Mouse (Mus musculus) thymus, postnatal 25 days (tissue): ENCODE measurements around the gene Epb41l2.

Source experiments
- DNase-seq: peaks from one replicate; pipeline ENCODE4 v3.0.0; 2022

Epb41l2 gene

DNA sequence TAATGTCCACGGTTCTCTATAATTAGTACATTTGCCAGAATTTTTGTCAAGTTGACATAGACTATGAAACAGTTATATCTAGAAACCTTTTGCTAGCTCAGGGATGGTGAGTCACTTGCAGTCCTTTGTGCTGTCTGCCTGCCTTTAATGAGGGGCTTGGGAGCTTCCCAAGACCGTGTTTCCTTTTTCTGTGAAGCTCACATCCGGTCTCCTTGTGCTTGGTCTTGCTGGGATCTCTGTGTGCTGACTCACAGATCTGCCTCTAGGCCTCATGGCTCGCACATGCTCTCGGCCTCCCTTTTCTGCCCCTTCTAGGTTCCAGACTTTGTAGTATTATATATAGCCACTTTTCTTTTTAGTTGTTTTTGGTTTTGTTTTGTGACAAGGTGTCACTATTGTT is 160.8 kb downstream of the Epb41l2 start:
- no peak for DNase-seq

DNA sequence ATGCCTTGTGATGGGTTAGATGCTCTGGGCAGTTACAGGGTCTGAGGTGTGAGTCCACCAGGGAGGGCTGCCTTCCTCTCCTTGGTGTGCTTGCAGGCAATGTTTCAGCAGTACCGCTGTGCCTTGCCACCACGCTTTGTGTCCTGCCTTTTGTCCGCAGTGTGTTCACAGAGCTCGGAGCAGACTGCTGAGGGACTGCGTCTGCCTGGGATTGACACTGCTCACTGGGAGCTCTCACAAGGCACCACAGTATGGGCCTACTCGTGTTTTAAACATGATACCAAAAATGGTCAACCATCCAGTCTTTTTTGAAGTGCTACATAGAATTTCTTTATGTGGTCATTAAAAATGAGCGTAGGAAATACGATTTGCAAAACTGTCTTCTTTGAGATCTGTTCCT is 164.1 kb downstream of the Epb41l2 start:
- no peak for DNase-seq

DNA sequence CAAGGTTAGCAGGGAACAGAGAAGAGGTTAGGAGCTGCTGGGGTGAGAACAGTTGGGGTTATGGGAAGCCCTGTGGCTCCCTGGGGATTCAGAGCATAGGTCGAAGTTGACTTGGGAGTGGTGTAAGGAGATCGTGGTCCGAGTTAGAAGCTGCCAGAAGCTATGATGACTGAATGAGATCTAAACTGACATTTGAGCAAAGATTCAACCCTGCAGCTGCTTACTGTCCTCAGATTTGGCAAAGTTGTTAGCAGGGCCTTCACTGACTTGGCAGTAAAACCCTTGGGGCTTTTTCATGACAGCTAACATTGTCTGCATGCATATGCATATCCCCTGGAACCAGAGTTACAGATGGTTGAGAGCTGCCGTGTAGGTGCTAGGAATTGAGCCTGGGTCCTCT is 166.6 kb downstream of the Epb41l2 start:
- DNase-seq, result no peak

- DNase-seq, result no peak
Measured at GRCm38 (mm10) chr10:25526622-25527021, 167.0 kb downstream of the Epb41l2 start.

- no peak for DNase-seq
Measured at GRCm38 (mm10) chr10:25527126-25527525, 167.5 kb downstream of the Epb41l2 start.

GRCm38 (mm10) chr10:25531335-25531734 is 171.7 kb downstream of the Epb41l2 start:
- no peak for DNase-seq

GRCm38 (mm10) chr10:25533105-25533504 is 173.5 kb downstream of the Epb41l2 start:
- no peak for DNase-seq

DNA sequence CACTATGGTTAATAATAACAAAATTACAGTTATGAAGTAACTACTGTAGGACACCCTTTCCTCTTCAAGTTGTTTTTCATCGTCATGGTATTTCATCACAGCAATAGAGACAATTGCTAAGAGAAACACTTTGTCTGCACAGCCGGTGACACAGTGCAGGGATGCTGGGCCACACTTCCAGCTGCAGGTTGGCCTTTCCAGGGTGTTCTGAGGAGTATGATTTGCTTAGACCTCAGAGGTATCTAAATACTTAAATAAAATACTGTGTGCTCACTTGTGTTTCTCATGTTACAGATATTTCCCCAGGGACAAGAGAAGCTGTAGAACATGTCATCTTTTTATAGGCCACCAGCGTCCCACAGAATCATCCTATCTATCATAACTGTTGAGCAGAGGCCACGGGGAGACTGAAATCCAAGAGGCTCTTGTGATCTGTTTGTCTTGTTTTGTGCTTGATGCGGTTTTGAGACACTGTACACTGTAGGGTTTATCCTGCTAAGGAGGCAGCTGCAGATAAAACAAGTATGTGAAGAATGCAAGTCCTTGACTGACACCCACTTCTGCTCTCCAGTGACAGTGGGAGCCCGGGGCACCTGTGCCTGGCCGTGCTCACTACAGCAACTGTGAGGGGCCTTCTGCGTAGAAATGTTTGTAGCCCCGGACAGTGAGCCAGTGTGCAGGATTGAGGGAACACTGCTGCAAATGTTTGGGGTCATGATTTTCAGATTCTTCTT is 174.1 kb downstream of the Epb41l2 start:
- no peak for DNase-seq

DNA sequence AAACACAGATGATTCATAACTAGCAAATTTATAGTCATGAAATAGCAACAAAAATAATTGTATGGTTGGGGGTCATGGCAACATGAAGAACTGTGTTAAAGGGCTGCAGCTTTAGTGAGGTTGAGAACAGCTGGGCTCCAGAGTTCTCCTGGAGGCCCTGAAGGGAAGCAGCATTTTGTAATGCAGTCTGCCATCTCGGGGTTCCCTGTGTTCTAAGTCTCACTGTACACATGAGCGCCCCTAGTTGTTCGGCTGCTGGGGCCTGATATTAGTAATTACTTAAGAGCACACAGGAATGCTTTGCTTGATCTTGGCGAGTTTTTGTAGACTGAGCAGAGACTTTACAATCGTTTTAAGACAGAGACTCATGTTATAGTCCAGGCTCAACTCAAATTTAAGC is 174.9 kb downstream of the Epb41l2 start:
- DNase-seq, result no peak

DNA sequence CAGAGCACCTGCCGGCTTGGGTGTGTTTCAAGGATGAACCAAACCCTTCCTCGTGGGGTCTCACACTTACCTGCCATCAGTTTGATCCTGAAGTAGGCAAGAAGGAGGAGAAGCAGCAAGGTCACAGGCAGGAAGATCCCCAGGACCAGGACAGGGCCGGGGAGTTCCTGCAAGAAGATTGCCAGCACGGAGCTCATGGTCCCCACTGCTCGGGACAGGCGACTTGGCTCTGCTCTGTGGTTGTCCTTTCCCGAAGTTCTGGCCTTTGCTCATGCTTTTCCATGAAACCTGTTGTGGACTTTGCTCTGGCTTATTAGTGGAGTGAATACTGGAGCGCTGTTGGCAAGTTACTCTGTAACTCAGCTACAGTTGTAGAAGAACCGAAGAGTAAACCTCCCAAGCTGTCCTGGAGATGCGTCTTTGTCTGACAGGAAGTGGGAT is 176.3 kb downstream of the Epb41l2 start, which contains the start of gene Smlr1:
Gene Smlr1, minus strand, starts transcription at position 377 of the 441 bp plus-strand sequence.
- no peak for DNase-seq

GRCm38 (mm10) chr10:25536621-25537020 is 177.0 kb downstream of the Epb41l2 start:
- DNase-seq, result no peak

DNA sequence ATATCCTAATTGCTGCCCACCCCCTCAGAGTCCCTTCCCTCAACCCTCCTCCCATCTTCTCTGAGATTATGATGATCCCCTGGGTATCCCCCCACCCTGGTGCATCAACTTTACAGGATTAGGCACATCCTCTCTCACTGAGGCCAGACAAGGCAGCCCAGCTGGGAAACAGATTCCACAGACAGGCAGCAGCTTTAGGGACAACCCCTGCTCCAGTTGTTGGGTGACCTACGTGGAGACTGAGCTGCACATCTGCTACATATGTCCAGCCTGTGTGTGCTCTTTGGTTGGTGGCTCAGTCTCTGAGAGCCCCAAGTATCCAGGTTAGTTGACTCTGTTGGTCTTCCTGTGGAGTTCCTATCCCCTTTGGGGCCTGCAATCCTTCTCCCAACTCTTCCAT is 179.1 kb downstream of the Epb41l2 start:
- no peak for DNase-seq

- DNase-seq, result no peak
Measured at GRCm38 (mm10) chr10:25539146-25539770, 179.7 kb downstream of the Epb41l2 start.

DNA sequence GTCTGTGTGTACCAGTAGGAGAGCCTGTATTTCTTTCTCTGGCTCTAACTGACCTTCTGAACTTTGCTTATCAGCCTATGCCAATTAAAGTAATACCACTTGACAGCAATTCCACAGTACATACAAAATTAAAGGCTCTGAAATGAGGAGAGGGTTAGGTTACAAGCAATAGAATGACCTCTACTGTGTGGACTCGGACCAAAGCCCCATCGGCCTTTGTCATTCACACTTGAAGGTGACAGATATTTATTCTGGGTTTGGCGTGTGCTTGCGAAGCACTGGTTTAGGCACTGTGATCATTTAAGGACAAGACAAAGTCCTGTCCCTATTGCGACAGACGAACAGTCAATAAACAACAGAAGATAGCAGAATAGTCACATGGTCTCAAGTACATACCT is 180.2 kb downstream of the Epb41l2 start:
- no peak for DNase-seq

GRCm38 (mm10) chr10:25541097-25541496 is 181.5 kb downstream of the Epb41l2 start:
- DNase-seq, result no peak

DNA sequence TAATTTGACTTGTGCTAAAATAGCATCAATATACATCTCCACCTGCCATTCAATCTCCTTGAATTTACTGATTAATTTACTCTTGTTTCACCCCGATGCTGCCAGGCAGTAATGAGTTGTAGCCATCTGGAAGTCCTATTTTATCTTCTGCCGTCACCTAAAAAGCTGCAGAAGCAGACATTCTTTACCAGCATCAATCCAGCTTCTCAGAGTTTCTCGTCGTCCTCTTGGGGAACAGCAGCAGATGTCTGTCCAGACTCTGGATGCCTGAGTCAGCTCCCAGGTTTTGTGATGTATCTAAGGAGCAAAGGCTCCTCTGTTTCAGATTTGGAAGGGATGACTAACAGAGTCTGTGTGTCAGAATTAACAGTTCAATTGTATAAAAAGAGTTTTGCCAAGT is 193.3 kb downstream of the Epb41l2 start:
- no peak for DNase-seq

DNA sequence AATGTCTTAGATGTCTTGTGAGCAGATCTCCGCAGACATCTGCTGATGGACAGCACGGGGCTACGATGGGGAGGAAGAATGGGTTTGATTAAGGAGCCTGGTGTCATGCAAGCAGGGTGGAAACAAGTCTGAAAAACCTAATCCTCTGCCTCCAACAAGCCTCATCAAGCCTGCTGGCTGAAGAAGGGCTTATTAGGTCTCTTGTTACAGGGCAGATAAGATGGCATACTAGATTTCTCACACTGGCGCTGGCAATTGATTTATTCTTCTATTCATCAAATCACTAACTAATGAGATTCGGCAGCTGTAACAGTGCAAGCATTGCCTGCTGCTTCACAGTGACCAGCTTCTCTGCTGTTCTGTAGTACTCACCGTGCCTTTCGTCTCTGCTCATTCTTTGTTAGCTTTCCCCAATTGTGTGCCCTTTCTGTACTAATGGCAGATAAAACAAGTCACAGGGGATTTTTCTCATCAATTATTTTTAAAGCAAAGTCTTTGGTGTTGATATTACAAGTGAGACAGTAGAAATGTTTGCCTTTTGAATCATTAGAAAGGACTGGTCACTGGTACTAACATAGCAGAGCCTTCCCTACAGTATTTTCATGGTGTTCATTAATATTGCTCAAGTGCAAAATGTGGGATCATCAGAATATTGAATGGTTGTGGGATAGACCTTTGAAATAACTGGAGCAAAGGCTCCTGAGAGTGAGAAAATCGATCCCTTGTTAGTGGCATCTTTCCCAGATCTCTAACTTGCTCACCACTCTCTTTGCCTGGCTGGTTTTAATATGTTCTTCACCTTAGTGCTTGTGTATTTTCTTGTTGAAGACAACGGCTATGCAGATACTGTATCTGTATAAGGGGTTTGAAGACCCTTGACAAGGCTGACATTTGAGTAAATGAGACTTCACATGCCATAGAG is 212.0 kb downstream of the Epb41l2 start:
- no peak for DNase-seq
